Mouse (Mus musculus) embryonic stem cell, embryonic (primary cell): ENCODE results near the gene Cyp8b1.

ENCODE experiments used
- CTCF ChIA-PET, 4 experiments: fragments of 300-600 bp in 2 of 4; fragments of 350-600 bp in 2 of 4; sonication (Branson Sonifier 250); formaldehyde crosslinking; loops; one replicate each; lab custom pipeline; 2022; ENCODE audit warnings: inconsistent platforms in 2 of 4; lab: Charles Lee
- POLR2A ChIA-PET, 4 experiments: fragments of 300-600 bp in 2 of 4; fragments of 350-600 bp in 2 of 4; sonication (Branson Sonifier 250); formaldehyde crosslinking; loops; one replicate each; lab custom pipeline; 2022; ENCODE audit warnings: antibody characterized with exemption in 4 of 4, inconsistent platforms in 1 of 4; lab: Charles Lee

The Cyp8b1 gene

DNA sequence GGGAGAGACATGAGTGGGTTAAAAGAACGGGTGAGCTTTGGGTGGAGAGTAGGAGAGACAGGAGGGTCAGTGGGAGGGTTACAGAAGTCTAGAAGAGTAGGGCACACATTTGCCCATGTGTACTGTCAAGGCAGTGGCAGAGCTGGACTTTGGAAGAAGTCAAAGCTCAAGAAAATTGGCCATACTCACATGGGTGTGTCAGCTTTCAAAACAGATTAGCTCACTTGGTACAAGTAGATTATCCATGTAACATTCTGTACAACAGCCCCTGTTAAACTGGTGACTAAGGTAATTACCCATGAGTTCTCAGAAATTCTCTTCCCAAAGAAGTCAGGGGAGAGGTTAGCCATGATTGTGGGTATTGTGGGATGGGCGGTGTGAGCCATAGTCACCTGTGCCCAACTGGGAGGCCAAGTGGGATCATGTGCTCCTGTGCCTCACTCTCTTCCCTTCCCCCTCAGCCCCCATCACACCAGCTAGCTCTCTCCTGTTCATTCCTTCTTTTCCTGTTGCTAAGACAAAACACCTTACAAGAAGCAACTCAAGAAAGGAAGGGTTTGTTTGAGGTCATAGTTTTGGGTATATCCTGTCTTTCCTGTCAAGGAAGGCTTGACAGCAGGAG is 43.9 kb downstream of the Cyp8b1 start:
- ChIA-PET POLR2A (no interaction called here), CTCF (no interaction called here)

DNA sequence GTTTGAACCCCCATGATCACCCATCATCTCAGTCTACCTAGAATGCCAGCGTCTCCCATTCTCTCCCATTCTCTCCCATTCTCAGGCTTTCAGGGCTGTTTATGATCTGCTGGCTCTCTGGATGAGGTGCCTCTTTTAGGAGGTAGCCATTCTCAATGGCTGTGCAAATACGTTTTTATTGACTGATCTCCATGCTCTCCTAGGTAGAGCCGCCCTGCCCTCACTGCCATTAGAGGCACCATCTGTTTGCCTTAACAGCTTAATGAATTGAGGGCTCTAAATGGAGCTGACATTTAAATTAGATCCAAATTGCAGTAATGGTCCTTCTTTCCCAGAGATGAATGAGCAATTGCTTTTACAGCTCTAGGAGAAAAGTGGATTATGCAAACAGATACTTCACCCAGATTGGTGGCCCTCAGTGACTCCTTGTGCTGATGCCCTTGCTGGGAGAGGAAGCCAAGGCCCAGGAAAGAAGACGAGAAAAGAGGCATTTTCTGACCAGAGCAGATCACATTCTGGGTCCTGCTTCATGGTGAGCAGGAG is 46.1 kb downstream of the Cyp8b1 start:
- POLR2A ChIA-PET, result interaction anchor here (0.6 to 1.2 kb wide), 4 partner anchors 12 kb away, joined by 3 to 4 read pairs (median 3); partner anchors contain the start of gene Higd1a (in 4 of the 4)
- CTCF ChIA-PET, result interaction anchor here in 1 of 4 experiments (1.1 kb wide), 1 partner anchor 817 kb away, joined by 3 read pairs; no protein-coding TSS in a partner anchor

DNA sequence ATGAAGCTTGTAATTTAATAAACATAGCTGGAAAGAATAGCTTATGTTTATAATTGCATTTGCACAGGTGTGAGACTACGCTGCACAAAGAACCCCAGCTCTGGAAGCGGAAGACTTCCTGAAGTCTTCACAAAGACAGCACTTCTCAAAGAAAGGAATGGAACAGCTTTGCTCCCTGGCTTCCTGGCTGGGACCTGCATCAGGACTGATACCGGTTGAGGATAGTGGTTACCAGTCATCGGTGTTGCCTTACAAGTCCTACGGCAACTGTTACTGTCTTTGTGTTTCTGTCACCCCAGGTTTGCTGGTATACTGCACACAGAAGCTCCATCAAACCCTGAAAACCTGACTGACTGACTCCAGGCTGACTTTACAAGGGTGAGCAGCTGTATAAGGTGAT is 46.7 kb downstream of the Cyp8b1 start:
- ChIA-PET POLR2A (interaction anchor here in 3 of 4 experiments (0.6 to 1.2 kb wide), 3 partner anchors 11 to 12 kb away, joined by 3 to 4 read pairs (median 3); partner anchors contain the start of gene Higd1a (in 3 of the 3)), CTCF (interaction anchor here in 3 of 4 experiments (0.6 to 2.7 kb wide), 4 partner anchors 8 to 818 kb away, joined by 3 to 10 read pairs (median 4); no protein-coding TSS in a partner anchor)

DNA sequence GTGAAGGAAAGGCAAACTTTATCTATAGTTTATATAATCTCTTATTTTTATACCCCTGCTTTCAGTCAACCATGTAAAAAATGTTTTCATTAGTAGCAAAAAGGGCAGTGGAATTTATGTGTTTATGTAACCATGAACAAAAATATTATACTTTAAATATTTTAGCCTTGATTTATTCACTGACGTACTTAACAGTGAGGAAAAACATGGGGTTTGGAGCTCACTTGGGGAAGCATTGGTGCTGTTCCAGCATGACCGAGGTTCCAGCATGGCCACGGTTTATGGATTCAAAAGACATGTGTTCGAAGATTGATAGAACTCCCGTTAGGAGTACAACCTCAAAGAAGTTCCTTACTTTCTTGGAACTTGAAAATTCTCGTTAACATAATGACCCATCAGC is 47.9 kb downstream of the Cyp8b1 start:
- CTCF ChIA-PET, result interaction anchor here in 1 of 4 experiments (2.7 kb wide), 1 partner anchor 13 kb away, joined by 10 read pairs; no protein-coding TSS in a partner anchor

DNA sequence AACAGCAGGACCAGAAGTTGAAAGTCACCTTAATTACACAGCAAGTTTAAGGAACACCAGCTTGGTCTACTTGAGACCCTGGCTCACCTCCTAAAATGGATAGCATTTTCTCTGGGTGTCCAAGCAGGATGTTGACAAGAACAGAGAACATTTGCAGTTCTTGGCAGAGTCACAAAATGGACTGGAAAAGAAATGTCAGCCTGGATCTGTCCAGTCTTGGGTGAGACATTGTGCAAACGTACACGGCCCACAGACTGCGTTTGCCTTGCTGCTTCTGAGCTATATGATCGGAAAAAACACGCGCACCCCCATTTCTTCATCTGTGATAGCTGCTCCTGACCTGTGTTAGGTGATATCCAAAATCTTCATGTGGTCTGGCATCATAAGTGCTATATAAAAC is 48.5 kb downstream of the Cyp8b1 start:
- ChIA-PET POLR2A (interaction anchor here in 1 of 4 experiments (1.5 kb wide), 1 partner anchor 10 kb away, joined by 5 read pairs; the partner anchor contains the start of gene Higd1a), CTCF (interaction anchor here in 1 of 4 experiments (2.7 kb wide), 1 partner anchor 13 kb away, joined by 10 read pairs; no protein-coding TSS in a partner anchor)

More for the DNA sequence above, 47.9 kb downstream of the Cyp8b1 start:
- POLR2A ChIA-PET, result interaction anchor here in 2 of 4 experiments (0.6 to 1.5 kb wide), 3 partner anchors 10 to 392 kb away, joined by 4 to 7 read pairs (median 5); partner anchors contain the start of gene Higd1a (in 1 of the 2)

DNA sequence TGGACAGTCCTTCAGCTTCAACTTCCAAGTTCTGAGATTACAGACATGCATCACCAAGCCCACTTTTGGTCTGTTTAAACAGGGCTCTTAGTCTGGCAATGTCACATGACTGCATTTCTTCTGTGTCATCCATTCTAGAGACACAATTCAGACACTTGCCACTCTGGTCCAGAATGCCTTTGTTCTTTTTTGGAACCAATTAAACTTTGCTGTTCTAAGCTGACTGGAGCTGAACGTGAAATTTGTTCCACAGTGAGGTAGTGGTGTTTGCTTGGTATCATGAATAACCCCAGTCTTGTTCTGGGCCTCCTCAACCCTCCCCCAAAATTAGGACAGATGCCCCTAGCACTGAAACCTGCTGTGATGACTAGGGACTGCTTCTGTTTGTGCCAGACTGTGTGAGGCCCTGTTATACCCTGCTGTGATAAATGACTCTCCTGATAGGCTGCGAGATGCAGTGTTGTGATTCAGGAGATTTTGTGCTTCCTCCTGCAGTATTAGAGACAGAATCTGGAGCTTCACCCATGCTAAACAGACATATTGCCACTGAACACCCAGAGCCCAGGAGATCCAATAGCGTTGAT is 50.6 kb downstream of the Cyp8b1 start:
- CTCF ChIA-PET, result interaction anchor here in 1 of 4 experiments (0.6 kb wide), 1 partner anchor 1640 kb away, joined by 3 read pairs; no protein-coding TSS in a partner anchor
- POLR2A ChIA-PET, result no interaction called here

DNA sequence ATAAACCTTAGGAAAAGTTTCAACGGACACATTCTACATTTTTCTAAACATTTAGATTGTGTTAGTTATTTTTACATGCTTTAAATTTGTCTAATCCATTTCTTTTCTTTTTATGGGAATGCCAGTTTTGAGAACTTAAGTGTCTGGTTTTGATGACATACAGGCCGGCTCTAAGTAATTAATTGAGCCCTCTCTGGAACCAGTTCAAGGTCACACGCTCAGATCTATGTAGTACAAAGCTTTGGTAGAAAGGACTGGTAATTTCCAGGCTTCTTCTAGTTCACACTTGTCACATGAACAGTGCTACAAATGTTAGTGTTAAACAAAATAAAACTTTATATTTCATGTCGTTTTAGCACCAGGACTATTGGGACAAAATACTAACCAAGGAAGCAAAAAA is 51.3 kb downstream of the Cyp8b1 start:
- ChIA-PET POLR2A (no interaction called here), CTCF (interaction anchor here in 1 of 4 experiments (0.6 kb wide), 1 partner anchor 1639 kb away, joined by 3 read pairs; no protein-coding TSS in a partner anchor)
